28 mouse cellular contexts compared by ENCODE assay signal in genomic region chr12:32085189-32085588, GRCm38 (mm10). TPM values are rescaled to one million over a fixed set of nuclear protein-coding genes. Genes with fewer than 3 reads are reported as not detected.
A peak's percentile ranks its signal among the peaks of the same experiment; 100 is the strongest.
DNase-seq lines count a peak whose midpoint lies in the region; ATAC-seq and TF ChIP-seq lines count a peak whose summit lies in the region.
"Had no signal": no experiment of that assay in that cellular context is flagged by ENCODE, and none has a peak within 500 bp of the region (broad histone marks: within the 10 kb centered on the region; RNA-seq: fewer than 3 reads in every experiment).

No protein-coding gene starts in this region.

- TF ChIP-seq CTCF in layer of hippocampus, adult 2 months (conservative IDR thresholded peaks at IDR 0.05): no peak
- no peak for TF ChIP-seq CTCF in liver, embryonic 14.5 days (IDR thresholded peaks at IDR 0.05; ENCODE audit: low read depth)
- no peak for TF ChIP-seq CTCF in liver, postnatal 0 days (IDR thresholded peaks at IDR 0.05; ENCODE audit: low read depth)

- peak overlapping the region; percentile 45 for H3K9ac ChIP-seq in liver, embryonic 14.5 days (replicated peaks)
- H3K9ac ChIP-seq in liver, postnatal 0 days (replicated peaks): peak overlapping the region; percentile 8; the same call in 1 of the 2 replicates
- H3K9ac ChIP-seq: embryonic facial prominence, embryonic 12.5 days; embryonic facial prominence, embryonic 15.5 days; forebrain, postnatal 0 days; heart, embryonic 12.5 days; heart, embryonic 15.5 days; hindbrain, embryonic 14.5 days had no signal

- H3K27me3 ChIP-seq in liver, embryonic 14.5 days (ENCODE audit: control insufficient read depth, insufficient read depth, low read length): no peaks in the 10 kb centered on the region
- H3K27me3 ChIP-seq in liver, postnatal 0 days (ENCODE audit: insufficient read depth, low read length): no peaks in the 10 kb centered on the region
- H3K27me3 ChIP-seq: CH12.LX; embryonic facial prominence, embryonic 12.5 days; embryonic facial prominence, embryonic 15.5 days; heart, embryonic 12.5 days; heart, embryonic 15.5 days had no signal

- TF ChIP-seq EP300 in liver, embryonic 14.5 days (IDR thresholded peaks at IDR 0.05; ENCODE audit: low read depth): no peak
- no peak for TF ChIP-seq EP300 in liver, postnatal 0 days (IDR thresholded peaks at IDR 0.05; ENCODE audit: low read depth)

- no peak overlapping the region for H3K4me3 ChIP-seq in layer of hippocampus, adult 2 months
- H3K4me3 ChIP-seq in liver, embryonic 14.5 days (ENCODE audit: insufficient read depth in 1 of 2, low read depth in 2 of 2, low read length in 2 of 2): no peak overlapping the region
- no peak overlapping the region for H3K4me3 ChIP-seq in liver, postnatal 0 days (ENCODE audit: low read depth, low read length)
- H3K4me3 ChIP-seq: embryonic facial prominence, embryonic 12.5 days; embryonic facial prominence, embryonic 15.5 days; gastrocnemius, adult 2 months; heart, embryonic 12.5 days; heart, embryonic 15.5 days had no signal

- H3K27ac ChIP-seq in layer of hippocampus, adult 2 months: peak overlapping the region; percentile 8; the same call in 1 of the 2 replicates
- peak overlapping the region; percentile 50 for H3K27ac ChIP-seq in liver, embryonic 14.5 days
- H3K27ac ChIP-seq in liver, postnatal 0 days (ENCODE audit: low read depth): no peak overlapping the region
- H3K27ac ChIP-seq: embryonic facial prominence, embryonic 12.5 days; embryonic facial prominence, embryonic 15.5 days; gastrocnemius, adult 2 months; heart, embryonic 15.5 days; hindbrain, embryonic 14.5 days; hindbrain, postnatal 0 days had no signal

- DNase-seq in layer of hippocampus, adult 2 months (ENCODE audit: low spot score in 2 of 2): no peak
- DNase-seq in layer of hippocampus, adult 11-12 months (ENCODE audit: low spot score): no peak
- peak; percentile 50 for DNase-seq in adipocyte (ENCODE audit: low spot score)
- DNase-seq in liver, embryonic 14.5 days (ENCODE audit: low read depth in 3 of 3, low spot score in 3 of 3): no peak
- DNase-seq in liver, postnatal 0 days: no peak
- DNase-seq in ovary, postnatal 10 days (ENCODE audit: low spot score): no peak
- no peak for DNase-seq in cerebellum, adult 11-12 months
- DNase-seq: B cell, adult 2 months; cerebellum, adult 2 months; cerebellum, adult 9-11 months; cerebellum, postnatal 25 days; forebrain, postnatal 0 days; gastrocnemius, adult 2 months; gastrocnemius, postnatal 14 days; heart, adult 18-20 months; heart, postnatal 10 days; heart, postnatal 4 days had no signal

- peak; percentile 15; the same call in 1 of the 2 replicates for ATAC-seq in liver, embryonic 14.5 days (ENCODE audit: insufficient read depth)
- no peak for ATAC-seq in liver, postnatal 0 days
- no peak for ATAC-seq in monocyte, adult 5-6 weeks (replicated peaks; ENCODE audit: insufficient number of reproducible peaks, low FRiP score, low TSS enrichment, poor library complexity, severe bottlenecking)
- ATAC-seq: activated CD4-positive, CD25-positive, alpha-beta regulatory T cell, adult 4 months; forebrain, embryonic 14.5 days; forebrain, postnatal 0 days; hindbrain, postnatal 0 days had no signal

- H3K4me1 ChIP-seq in liver, embryonic 14.5 days (replicated peaks; ENCODE audit: control insufficient read depth in 2 of 2, insufficient read depth in 2 of 2, low read length in 1 of 2): peaks cover 30 to 36% of the 10 kb centered on the region in 2 experiments
- peaks cover 15% of the 10 kb centered on the region for H3K4me1 ChIP-seq in liver, postnatal 0 days (ENCODE audit: insufficient read depth)
- H3K4me1 ChIP-seq: embryonic facial prominence, embryonic 12.5 days; embryonic facial prominence, embryonic 15.5 days; heart, embryonic 12.5 days; heart, embryonic 15.5 days had no signal

- no peaks in the 10 kb centered on the region for H3K9me3 ChIP-seq in liver, embryonic 14.5 days (ENCODE audit: control insufficient read depth, low read length)
- H3K9me3 ChIP-seq in liver, postnatal 0 days (ENCODE audit: low read length): no peaks in the 10 kb centered on the region
- H3K9me3 ChIP-seq: embryonic facial prominence, embryonic 12.5 days; embryonic facial prominence, embryonic 15.5 days; heart, embryonic 15.5 days had no signal

- peak overlapping the region; percentile 31; the same call in 1 of the 2 replicates for H3K4me2 ChIP-seq in liver, embryonic 14.5 days (ENCODE audit: low read depth)
- no peak overlapping the region for H3K4me2 ChIP-seq in liver, postnatal 0 days (ENCODE audit: low read depth, low read length)
- H3K4me2 ChIP-seq: embryonic facial prominence, embryonic 12.5 days; embryonic facial prominence, embryonic 15.5 days; heart, embryonic 12.5 days; heart, embryonic 15.5 days; hindbrain, embryonic 14.5 days had no signal

- no peaks in the 10 kb centered on the region for H3K36me3 ChIP-seq in liver, embryonic 14.5 days (replicated peaks; ENCODE audit: control insufficient read depth, insufficient read depth, low read depth)
- H3K36me3 ChIP-seq in liver, postnatal 0 days (replicated peaks; ENCODE audit: insufficient read depth, low read length): no peaks in the 10 kb centered on the region
- H3K36me3 ChIP-seq: embryonic facial prominence, embryonic 12.5 days; embryonic facial prominence, embryonic 15.5 days; G1E; heart, embryonic 12.5 days; heart, embryonic 15.5 days had no signal

RNA-seq across cellular contexts. Expression of gene Prkar2b, which starts 24.1 kb away (rescaled TPM):
- 10 to 100 TPM; 29.0 to 33.2 TPM for total RNA-seq in layer of hippocampus, adult 2 months (2021)
- 26.3 and 41.3 TPM in 2 replicates for polyA plus RNA-seq in liver, embryonic 14.5 days (2012; rRNA removed)
- polyA plus RNA-seq in liver, embryonic 14.5 days (2014; fragmentation: Nextera tagmentation; extraction: Ambion mirVana): 89.6 and 101 TPM in 2 replicates
- 34.0 and 34.6 TPM in 2 replicates for polyA plus RNA-seq in liver, postnatal 0 days (2015; fragmentation: Nextera tagmentation; extraction: Ambion mirVana)
- 7.4 to 40.0 TPM (median 13.8 TPM) in 3 replicates for total RNA-seq in monocyte, adult 5-6 weeks (2017)
